Mouse (Mus musculus): Measurements from ENCODE around the gene Ugt1a2. TPM values are rescaled to one million over a fixed set of nuclear protein-coding genes. Genes with fewer than 3 reads are reported as not detected.

The Ugt1a2 gene
- polyA plus RNA-seq, 1 experiment from 2014 or later, result not detected

DNA sequence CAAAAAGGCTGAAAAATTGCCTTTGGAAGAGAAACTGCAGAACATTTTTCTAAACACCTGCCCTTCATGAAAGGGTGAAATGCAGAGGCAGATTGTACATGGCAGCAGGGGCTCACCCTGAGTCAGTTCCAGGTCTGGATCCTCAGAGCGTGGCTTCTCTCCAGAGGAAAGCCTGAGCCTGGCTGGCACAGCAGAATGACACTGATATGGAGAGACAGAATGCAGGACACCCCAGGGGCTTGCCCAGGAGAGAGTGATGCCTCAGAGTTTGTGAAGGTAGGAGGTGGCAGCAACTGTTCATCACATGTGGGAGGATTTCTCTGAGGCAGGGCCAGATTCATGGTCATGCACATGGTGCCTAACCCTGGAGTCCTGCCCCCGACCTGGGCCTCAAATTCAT is 405 bp upstream of the Ugt1a2 start:
- no peak for ATAC-seq
- Histone ChIP-seq H3K27me3 (replicated peaks; ENCODE audit: control insufficient read depth, insufficient read depth, low read length) (no peaks in the 10 kb centered on the region), H3K27ac (ENCODE audit: low read depth, low read length) (no peak overlapping the region), H3K36me3 (ENCODE audit: control insufficient read depth, insufficient read depth, low read length) (no peaks in the 10 kb centered on the region), H3K9ac (ENCODE audit: low read length) (no peak overlapping the region), H3K9me3 (replicated peaks; ENCODE audit: control insufficient read depth, low read length) (peaks cover 7% of the 10 kb centered on the region; the same call in 1 of the 2 replicates), H3K4me1 (ENCODE audit: control insufficient read depth, insufficient read depth, low read length) (no peaks in the 10 kb centered on the region), H3K4me3 (ENCODE audit: low read depth, low read length) (no peak overlapping the region), H3K4me2 (ENCODE audit: low read length) (no peak overlapping the region)
- 86% methylated on average over 2 of the region's 2 CpGs for WGBS
- DNase-seq (ENCODE audit: low spot score), result no peak

DNA sequence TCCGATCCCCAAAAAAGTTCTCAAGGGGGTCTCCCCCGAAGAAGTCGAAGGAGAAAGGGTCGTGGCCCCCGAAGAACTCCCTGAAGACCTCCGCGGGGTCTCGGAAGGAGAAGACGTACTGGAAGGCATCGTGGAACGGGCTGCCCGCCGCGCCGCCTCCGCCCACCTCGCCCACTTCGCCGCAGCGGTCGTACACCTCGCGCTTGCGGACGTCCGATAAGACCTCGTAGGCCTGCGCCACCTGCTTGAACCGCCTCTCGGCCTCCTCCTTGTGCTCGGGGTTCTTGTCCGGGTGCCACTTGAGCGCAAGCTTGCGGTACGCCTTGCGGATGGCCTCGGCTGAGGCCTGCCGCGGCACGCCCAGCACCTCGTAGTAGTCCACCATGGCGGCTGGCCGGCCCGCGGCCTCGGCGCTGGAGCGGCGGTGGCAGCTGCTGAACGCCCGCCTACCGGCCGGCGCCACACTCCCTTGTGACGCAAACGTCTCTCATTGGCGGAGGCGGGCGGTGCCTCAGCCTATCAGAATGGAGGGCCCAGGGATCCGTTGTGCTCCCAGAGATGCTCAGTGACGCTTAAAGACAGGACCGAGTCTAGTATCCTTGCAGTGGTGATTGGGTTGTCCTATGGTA is 5.0 kb downstream of the Ugt1a2 start, which contains the start of gene Dnajb3:
Gene Dnajb3 (minus strand): TSS at position 489 of the 629 bp plus-strand sequence.
- Histone ChIP-seq H3K4me2 (ENCODE audit: low read length) (peak within 1 kb of the TSS; percentile 59), H3K9ac (ENCODE audit: low read length) (peak within 1 kb of the TSS; percentile 70), H3K27me3 (replicated peaks; ENCODE audit: control insufficient read depth, insufficient read depth, low read length) (no peaks in the 10 kb centered on the region), H3K27ac (ENCODE audit: low read depth, low read length) (peak within 1 kb of the TSS; percentile 10; the same call in 1 of the 2 replicates), H3K4me3 (ENCODE audit: low read depth, low read length) (peak within 1 kb of the TSS; percentile 35), H3K4me1 (ENCODE audit: control insufficient read depth, insufficient read depth, low read length) (no peaks in the 10 kb centered on the region), H3K9me3 (replicated peaks; ENCODE audit: control insufficient read depth, low read length) (peaks cover 9% of the 10 kb centered on the region; the same call in 1 of the 2 replicates), H3K36me3 (ENCODE audit: control insufficient read depth, insufficient read depth, low read length) (no peaks in the 10 kb centered on the region)
- WGBS, result 7% methylated on average over 62 of the region's 62 CpGs
- peak; percentile 95 for DNase-seq (ENCODE audit: low spot score)
- ATAC-seq, result peak; percentile 100

DNA sequence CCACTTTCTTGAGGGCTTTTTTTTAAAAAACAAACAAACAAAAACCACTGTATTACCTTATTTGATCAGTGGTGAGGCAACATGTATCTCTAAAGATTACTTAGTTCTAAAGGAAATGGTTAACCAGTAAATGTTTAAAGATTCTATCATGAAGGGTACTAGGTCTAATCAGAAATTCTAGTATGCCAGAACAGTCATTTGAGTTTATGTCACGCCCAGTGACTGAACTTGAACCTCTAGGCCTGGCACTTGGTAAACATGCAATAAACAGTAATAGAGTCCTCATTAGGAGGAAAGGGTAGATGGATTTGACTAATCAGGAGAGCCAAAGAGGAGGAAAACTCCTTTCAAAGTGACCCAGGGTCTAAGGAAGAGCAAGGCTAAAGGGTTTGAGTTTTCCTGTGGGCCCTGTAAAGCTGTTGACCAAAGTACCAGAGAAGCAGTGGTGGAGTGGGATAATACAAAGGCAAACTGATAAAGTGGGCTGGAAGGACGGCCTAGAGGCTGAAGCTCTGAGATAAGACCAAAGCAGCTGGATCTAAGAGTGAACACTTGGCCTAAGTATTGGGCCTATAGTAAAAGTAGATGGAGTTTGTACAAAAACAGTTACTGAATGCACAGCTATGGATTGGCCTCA is 6.6 kb downstream of the Ugt1a2 start:
- DNase-seq (ENCODE audit: low spot score), result no peak
- no peaks in the 10 kb centered on the region for H3K27me3 ChIP-seq (replicated peaks; ENCODE audit: control insufficient read depth, insufficient read depth, low read length)
- no peak overlapping the region for H3K9ac ChIP-seq (ENCODE audit: low read length)
- no peak overlapping the region for H3K4me2 ChIP-seq (ENCODE audit: low read length)
- H3K4me3 ChIP-seq (ENCODE audit: low read depth, low read length), result no peak overlapping the region
- H3K9me3 ChIP-seq (replicated peaks; ENCODE audit: control insufficient read depth, low read length), result peaks cover 16% of the 10 kb centered on the region
- no peaks in the 10 kb centered on the region for H3K4me1 ChIP-seq (ENCODE audit: control insufficient read depth, insufficient read depth, low read length)
- H3K36me3 ChIP-seq (ENCODE audit: control insufficient read depth, insufficient read depth, low read length), result no peaks in the 10 kb centered on the region
- 89% methylated on average over 2 of the region's 2 CpGs for WGBS
- no peak overlapping the region for H3K27ac ChIP-seq (ENCODE audit: low read depth, low read length)
- no peak for ATAC-seq

DNA sequence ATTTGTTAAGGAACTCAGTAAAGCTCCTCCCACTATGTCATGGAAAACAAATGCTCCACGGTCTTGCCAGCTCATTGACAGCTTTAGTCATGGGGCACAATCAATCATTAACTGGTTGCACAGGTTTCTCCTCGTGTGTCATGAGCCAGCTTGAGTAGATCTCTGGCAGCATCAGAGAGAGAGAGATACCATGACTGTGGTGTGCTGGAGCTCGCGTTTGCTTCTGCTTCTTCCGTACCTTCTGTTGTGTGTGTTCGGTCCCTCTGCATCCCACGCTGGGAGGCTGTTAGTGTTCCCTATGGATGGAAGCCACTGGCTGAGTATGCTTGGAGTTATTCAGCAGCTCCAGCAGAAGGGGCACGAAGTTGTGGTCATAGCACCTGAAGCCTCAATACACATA is 11.4 kb downstream of the Ugt1a2 start, which contains the start of gene Ugt1a1:
Gene Ugt1a1 (plus strand): TSS at position 148 of the 400 bp plus-strand sequence.
- Histone ChIP-seq H3K4me1 (ENCODE audit: control insufficient read depth, insufficient read depth, low read length) (no peaks in the 10 kb centered on the region), H3K9me3 (replicated peaks; ENCODE audit: control insufficient read depth, low read length) (peaks cover 51% of the 10 kb centered on the region), H3K4me3 (ENCODE audit: low read depth, low read length) (no peak within 1 kb of the TSS), H3K27me3 (replicated peaks; ENCODE audit: control insufficient read depth, insufficient read depth, low read length) (no peaks in the 10 kb centered on the region), H3K27ac (ENCODE audit: low read depth, low read length) (no peak within 1 kb of the TSS), H3K9ac (ENCODE audit: low read length) (no peak within 1 kb of the TSS), H3K4me2 (ENCODE audit: low read length) (no peak within 1 kb of the TSS), H3K36me3 (ENCODE audit: control insufficient read depth, insufficient read depth, low read length) (no peaks in the 10 kb centered on the region)
- DNase-seq (ENCODE audit: low spot score), result peak; percentile 10
- 68% methylated on average over 8 of the region's 8 CpGs for WGBS
- ATAC-seq, result no peak

DNA sequence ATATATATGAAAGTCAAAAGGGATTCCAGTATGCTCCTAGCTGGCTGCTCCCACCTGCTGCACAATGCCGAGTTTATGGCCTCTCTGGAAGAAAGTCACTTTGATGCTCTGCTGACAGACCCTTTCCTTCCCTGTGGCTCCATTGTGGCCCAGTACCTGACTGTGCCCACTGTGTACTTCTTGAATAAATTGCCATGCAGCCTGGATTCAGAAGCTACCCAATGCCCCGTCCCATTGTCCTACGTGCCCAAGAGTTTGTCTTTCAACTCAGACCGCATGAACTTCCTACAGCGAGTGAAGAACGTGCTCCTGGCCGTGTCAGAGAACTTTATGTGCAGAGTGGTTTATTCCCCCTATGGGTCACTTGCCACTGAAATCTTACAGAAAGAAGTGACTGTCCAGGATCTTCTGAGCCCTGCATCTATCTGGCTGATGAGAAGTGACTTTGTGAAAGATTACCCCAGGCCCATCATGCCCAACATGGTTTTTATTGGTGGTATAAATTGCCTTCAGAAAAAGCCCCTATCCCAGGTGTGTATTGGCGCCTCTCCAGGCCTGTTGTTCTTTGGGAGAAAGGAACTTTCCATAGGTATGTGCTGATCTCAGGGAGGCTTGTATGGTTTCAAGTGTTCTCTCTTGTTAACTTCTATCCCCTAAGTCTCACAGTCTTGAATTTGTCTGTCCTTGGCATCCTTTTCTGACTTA is 12.1 kb downstream of the Ugt1a2 start:
- Histone ChIP-seq H3K27me3 (replicated peaks; ENCODE audit: control insufficient read depth, insufficient read depth, low read length) (no peaks in the 10 kb centered on the region), H3K4me2 (ENCODE audit: low read length) (no peak overlapping the region), H3K4me1 (ENCODE audit: control insufficient read depth, insufficient read depth, low read length) (no peaks in the 10 kb centered on the region), H3K27ac (ENCODE audit: low read depth, low read length) (no peak overlapping the region), H3K9me3 (replicated peaks; ENCODE audit: control insufficient read depth, low read length) (peaks cover 51% of the 10 kb centered on the region), H3K4me3 (ENCODE audit: low read depth, low read length) (no peak overlapping the region), H3K9ac (ENCODE audit: low read length) (no peak overlapping the region), H3K36me3 (ENCODE audit: control insufficient read depth, insufficient read depth, low read length) (no peaks in the 10 kb centered on the region)
- WGBS, result 64% methylated on average over 8 of the region's 8 CpGs
- ATAC-seq (peak; percentile 42), DNase-seq (ENCODE audit: low spot score) (peak; percentile 2)

DNA sequence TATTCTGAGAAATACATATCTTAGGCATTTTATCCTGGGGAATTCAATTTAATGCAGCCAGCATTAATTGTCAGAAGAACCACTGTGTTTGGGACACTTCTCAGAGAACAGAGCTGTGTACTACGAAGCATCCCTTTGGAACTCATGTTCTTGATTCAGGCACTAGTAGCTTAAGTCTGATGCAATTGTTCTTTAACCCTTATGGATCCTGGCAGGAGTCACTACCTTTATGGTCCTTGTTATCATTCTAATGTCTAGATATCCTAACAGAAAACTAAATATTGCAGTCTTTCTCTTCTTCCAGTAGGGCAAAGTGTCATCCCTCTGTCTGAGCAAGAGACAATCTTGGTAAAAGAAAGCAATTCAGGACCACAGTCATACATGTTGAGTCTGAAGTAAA is 12.7 kb downstream of the Ugt1a2 start:
- no peaks in the 10 kb centered on the region for H3K27me3 ChIP-seq (replicated peaks; ENCODE audit: control insufficient read depth, insufficient read depth, low read length)
- peak; percentile 10 for DNase-seq (ENCODE audit: low spot score)
- 77% methylated on average over 1 of the region's 1 CpGs for WGBS
- H3K9ac ChIP-seq (ENCODE audit: low read length), result no peak overlapping the region
- no peak overlapping the region for H3K4me3 ChIP-seq (ENCODE audit: low read depth, low read length)
- H3K4me2 ChIP-seq (ENCODE audit: low read length), result no peak overlapping the region
- H3K9me3 ChIP-seq (replicated peaks; ENCODE audit: control insufficient read depth, low read length), result peaks cover 51% of the 10 kb centered on the region
- H3K27ac ChIP-seq (ENCODE audit: low read depth, low read length), result no peak overlapping the region
- no peaks in the 10 kb centered on the region for H3K36me3 ChIP-seq (ENCODE audit: control insufficient read depth, insufficient read depth, low read length)
- H3K4me1 ChIP-seq (ENCODE audit: control insufficient read depth, insufficient read depth, low read length), result no peaks in the 10 kb centered on the region
- ATAC-seq, result no peak

DNA sequence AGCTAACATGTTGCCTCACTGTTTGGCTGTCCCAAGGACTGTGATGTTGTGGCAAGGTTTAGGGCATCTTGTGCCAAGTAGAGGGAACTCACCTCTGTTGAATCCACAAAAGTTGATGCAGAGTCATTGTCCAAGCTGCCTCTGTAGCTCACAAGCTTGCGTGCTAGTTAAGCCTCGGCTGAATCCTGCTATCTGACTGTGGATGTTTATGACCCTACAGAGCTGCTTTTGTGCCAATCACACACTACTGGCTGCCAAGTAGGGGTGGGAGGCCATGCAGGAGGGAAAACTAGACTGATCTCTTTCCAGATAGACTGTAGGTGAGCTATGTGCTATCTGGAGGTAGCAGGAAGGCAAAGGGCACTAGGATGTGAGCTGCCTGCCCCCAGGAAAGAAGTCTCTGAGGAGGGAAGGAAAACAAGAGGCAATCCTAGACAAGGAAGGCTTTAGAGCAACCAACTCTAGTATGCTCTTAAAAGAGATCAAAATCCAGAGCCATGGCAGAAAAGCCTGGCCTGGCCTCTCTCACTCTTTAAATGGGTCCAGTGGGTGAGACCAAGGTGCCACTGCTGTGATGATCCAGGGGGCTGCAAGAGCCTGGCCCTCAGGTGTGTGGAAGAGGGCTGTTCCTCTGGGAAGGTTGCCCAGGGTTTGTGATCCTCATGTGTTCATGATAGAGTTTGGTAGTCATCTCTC is 13.5 kb downstream of the Ugt1a2 start:
- Histone ChIP-seq H3K9me3 (replicated peaks; ENCODE audit: control insufficient read depth, low read length) (peaks cover 51% of the 10 kb centered on the region), H3K4me1 (ENCODE audit: control insufficient read depth, insufficient read depth, low read length) (no peaks in the 10 kb centered on the region), H3K4me2 (ENCODE audit: low read length) (no peak overlapping the region), H3K27ac (ENCODE audit: low read depth, low read length) (no peak overlapping the region), H3K36me3 (ENCODE audit: control insufficient read depth, insufficient read depth, low read length) (no peaks in the 10 kb centered on the region), H3K27me3 (replicated peaks; ENCODE audit: control insufficient read depth, insufficient read depth, low read length) (no peaks in the 10 kb centered on the region), H3K4me3 (ENCODE audit: low read depth, low read length) (no peak overlapping the region), H3K9ac (ENCODE audit: low read length) (no peak overlapping the region)
- ATAC-seq (no peak), DNase-seq (ENCODE audit: low spot score) (peak; percentile 0)
- 84% methylated on average over 2 of the region's 2 CpGs for WGBS

DNA sequence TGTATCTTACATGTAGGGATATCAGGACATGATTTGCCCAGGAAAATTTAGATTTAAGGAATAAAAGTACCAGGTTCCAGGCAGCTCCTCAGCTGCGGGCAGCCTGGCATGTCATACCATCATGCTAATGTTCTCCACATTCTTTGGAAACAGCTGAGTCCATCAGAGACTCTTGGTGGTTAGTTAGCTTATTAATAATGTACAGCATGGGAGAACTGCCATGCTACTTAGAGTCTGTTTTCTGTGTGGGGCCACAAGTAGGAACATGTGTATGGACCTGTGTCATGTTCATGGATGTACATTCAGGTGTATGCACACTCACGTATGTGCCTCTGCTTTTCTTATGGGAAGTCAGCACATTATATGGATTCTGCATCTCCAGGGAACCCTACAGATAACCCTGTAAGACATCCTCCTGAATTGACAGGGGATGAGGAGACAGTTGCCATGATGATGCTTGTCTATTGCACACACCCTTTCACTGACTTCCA is 14.1 kb downstream of the Ugt1a2 start:
- Histone ChIP-seq H3K27ac (ENCODE audit: low read depth, low read length) (no peak overlapping the region), H3K9ac (ENCODE audit: low read length) (no peak overlapping the region), H3K36me3 (ENCODE audit: control insufficient read depth, insufficient read depth, low read length) (no peaks in the 10 kb centered on the region), H3K4me3 (ENCODE audit: low read depth, low read length) (no peak overlapping the region), H3K4me2 (ENCODE audit: low read length) (no peak overlapping the region), H3K4me1 (ENCODE audit: control insufficient read depth, insufficient read depth, low read length) (no peaks in the 10 kb centered on the region), H3K27me3 (replicated peaks; ENCODE audit: control insufficient read depth, insufficient read depth, low read length) (no peaks in the 10 kb centered on the region), H3K9me3 (replicated peaks; ENCODE audit: control insufficient read depth, low read length) (peaks cover 51% of the 10 kb centered on the region)
- 78% methylated on average over 2 of the region's 2 CpGs for WGBS
- no peak for ATAC-seq
- peak; percentile 0 for DNase-seq (ENCODE audit: low spot score)
